Mouse (Mus musculus): ENCODE measurements around the gene Ttc34.
A peak's percentile ranks its signal among the peaks of the same experiment; 100 is the strongest.

Gene Ttc34

DNA sequence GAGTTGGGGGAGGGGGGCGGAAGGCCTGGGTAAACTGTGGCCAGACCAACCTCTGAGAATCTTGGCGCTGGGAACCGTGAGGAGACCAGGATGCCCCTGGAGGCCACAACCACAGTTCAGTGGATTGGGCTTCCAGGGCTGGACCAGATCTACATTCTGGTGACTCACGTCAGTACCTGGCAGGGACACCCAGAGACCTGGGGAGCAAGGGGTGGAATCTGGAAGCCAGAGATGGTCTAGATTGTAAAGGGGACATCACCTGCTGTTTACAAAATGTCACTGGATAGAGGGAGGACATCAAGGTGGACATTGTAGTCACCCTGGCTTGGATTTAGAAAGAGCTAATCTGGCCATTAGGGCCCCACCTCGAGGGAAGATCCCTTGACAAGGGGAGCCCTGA lies 58.3 kb downstream of the Ttc34 start:
- no peak for DNase-seq (ENCODE audit: low spot score in 2 of 2)

DNA sequence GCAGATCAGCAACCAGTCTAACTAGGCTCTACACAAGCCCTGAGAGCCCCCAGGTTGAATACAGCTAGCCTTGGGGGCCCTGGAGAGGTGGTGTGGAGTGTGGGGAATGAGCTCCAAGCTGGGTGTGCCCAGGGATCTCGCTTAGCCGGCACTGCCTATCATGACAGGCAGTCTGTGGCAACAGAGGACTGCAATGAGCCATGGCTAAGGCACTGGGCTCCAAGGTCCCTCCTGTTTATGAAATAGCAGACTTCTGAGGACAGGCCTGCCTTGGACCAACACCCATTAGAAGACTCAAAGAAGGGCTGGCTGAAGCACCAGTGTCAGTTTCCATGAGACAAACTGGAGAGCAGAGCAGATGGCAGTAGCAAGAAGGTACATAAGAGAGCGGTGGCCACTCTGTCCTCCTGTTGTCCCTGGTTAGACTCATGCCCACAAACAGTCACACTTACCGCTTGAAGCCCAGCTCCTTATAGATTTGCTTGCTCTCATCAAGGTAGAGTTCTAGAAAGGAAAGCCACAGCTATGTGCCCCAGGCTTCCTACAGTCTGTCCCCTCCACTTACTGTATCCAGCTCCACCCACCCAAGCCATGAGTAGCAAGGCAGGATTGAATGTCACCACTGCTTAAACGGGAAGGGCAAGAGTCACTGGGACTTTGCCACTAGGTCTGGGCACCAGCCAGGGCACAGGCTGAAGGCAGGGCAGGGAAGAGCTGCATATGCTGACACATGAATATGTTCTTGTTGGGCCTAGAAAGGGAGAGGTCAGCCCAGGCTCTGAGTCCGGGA lies 60.6 kb downstream of the Ttc34 start:
- no peak for DNase-seq (ENCODE audit: low spot score in 2 of 2)

DNA sequence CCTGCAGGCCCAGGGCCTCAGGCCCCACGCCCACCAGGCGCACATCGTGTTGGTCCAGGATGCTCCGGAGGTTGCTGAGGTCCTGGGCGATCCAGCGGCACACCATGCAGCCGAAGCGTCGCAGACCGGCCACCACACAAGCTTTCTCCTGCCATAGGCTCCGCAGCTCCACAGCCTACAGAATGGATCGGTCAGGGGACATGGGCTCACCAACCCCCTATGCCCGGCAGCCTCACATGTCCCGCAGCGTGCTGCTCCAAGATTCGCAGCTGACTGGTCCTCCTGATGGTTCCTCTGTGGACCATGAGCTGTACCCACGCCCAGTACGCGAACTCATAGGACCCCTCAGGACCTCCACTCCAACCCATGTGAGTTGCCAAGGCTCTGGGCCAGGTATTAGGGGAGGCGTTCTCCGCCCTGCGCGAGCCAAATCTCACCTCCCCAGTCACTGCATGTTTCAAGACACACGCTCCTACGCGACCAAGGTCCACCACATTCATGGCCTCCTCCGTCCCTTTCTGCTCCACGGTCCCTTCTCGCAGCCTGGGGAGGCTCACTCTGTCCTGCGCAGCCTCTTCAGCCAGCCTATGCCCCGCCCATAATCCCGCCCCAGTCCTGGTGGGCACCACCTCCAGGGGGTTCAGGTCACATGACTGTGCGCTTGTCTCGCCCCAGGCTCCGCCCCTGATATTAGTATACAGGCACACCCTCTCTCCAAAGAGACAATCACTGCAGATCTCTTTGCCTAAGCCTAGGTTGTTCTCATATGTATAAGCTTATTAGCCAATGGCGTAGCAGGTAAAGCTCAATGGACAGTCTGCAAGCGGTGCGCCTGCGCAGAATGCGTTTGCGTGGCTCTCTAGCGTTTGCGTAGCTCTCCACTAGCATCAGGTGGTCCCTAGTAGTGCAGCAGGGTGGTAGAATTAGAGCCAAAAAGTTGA lies 61.5 kb downstream of the Ttc34 start, which contains the start of gene Fam213b:
Gene Fam213b, minus strand, starts transcription at position 630 of the 941 bp plus-strand sequence.
- DNase-seq (ENCODE audit: low spot score in 2 of 2): peak in 1 of 2 experiments; percentile 68

DNA sequence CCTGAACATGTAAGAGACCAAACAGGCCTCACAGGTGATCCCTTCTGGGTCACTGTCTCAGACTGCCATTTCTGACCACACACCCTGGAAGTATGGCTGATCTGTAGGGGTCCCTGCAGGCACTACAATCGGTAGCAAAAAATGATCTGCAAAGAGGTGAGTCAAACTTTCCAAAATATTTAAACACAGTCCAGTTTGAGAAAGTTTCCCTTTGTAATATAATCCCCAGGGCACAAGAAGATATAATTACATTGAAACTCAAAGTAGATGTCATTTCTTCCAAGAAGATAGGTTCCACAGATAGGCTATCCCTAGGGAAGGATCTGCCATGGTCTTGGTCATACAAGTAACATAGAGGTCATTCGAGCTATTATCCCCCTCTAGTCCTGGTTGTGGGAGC lies 65.1 kb downstream of the Ttc34 start:
- DNase-seq (ENCODE audit: low spot score in 2 of 2): no peak

GRCm38 (mm10) chr4:154904185-154905071 lies 67.2 kb downstream of the Ttc34 start:
- DNase-seq (ENCODE audit: low spot score in 2 of 2): peak; percentile 68 to 74

GRCm38 (mm10) chr4:154907833-154908232 lies 70.6 kb downstream of the Ttc34 start:
- DNase-seq (ENCODE audit: low spot score in 2 of 2): peak; percentile 52 to 72

DNA sequence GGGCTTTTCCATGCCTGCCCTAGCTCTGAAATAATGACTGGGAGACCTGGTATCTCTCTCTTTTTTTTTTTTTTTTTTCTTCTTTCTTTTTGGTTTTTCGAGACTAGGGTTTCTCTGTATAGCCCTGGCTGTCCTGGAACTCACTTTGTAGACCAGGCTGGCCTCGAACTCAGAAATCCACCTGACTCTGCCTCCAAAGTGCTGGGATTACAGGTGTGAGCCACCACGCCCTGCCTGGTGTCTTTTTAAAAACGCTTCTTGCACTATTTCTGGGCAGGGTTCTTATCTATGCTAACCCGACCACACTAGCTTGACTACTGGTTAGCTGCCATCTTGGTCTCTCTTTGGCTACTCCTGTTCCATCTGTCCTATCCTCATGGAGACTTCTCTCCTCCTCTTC lies 71.2 kb downstream of the Ttc34 start:
- no peak for DNase-seq (ENCODE audit: low spot score in 2 of 2)

GRCm38 (mm10) chr4:154910606-154911522 lies 73.6 kb downstream of the Ttc34 start:
- no peak for DNase-seq (ENCODE audit: low spot score in 2 of 2)

DNA sequence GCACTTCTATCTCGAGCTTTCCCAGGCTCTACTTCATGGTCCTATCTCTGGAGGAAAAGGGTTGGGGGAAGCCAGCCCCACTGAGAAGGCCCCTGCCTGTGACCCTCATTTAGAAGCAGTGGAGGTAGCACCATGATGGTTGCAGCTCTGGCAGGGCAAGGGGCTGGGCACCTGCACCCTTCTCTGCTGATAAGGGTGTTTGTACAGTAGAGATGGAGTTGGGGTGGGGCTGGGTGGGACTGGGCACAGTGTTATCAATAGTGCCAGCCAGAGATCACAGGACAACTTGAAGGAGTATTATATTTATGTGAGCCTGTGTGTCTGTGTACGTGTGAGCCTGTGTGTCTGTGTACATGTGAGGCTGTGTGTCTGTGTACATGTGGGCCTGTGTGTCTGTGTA lies 74.4 kb downstream of the Ttc34 start:
- DNase-seq (ENCODE audit: low spot score in 2 of 2): no peak

GRCm38 (mm10) chr4:154913845-154914244 lies 76.6 kb downstream of the Ttc34 start:
- no peak for DNase-seq (ENCODE audit: low spot score in 2 of 2)

DNA sequence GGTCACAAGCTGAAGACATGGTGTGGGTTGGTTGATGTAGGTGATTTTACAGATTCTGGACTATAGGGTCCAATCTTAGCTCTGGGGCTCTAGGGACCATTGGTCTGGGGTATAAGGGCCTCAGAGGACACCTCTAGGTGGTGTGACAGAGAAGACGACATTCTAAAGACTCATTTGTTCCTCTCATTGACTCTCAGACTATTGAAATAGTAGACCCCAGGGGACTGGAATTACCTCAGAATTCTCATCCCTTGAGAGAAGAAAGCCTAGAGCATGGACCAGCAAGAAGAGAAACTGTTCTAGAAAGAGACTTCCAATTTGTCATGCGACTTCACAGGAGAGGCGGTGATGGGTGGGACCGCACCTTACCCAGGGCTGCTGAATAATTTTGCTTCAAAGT lies 77.0 kb downstream of the Ttc34 start:
- no peak for DNase-seq (ENCODE audit: low spot score in 2 of 2)

DNA sequence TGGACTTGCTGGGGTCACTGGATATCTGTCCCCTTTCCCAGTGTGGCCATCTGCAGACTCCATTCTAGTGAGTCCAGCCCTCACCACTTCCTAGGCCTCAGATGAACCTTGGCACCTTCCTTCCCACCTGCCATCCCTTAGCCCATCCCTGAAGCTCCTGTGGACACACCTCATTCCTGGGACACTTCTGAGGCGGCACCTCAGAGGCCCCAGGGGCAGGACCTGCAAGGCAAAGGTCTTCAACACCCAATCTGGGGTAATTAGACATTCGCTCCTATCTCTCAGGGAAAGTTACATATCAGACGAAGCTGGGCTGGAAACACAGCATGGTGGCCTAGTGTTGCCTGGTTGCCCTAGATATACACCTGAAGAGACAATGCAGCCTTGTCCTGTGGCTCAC lies 77.4 kb downstream of the Ttc34 start:
- DNase-seq (ENCODE audit: low spot score in 2 of 2): no peak

DNA sequence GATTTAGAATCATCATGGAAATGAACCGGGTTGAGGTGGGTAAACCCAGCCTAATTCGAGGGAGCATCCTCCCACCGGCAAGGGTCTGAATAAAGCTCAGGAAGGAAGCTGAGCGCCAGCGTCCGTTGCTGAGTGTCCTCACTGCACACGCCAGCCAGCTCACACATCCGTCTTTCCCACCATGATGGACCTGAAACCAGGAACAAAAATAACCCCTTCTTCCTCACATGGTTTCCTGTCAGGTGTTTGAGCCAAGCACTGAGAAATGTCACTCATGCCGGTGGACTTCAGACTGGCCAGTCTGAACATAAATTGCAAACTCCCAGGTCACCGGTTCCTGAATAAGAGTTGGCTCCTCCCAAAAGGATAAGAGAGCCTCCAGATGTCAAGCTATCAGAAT lies 78.0 kb downstream of the Ttc34 start:
- no peak for DNase-seq (ENCODE audit: low spot score in 2 of 2)

DNA sequence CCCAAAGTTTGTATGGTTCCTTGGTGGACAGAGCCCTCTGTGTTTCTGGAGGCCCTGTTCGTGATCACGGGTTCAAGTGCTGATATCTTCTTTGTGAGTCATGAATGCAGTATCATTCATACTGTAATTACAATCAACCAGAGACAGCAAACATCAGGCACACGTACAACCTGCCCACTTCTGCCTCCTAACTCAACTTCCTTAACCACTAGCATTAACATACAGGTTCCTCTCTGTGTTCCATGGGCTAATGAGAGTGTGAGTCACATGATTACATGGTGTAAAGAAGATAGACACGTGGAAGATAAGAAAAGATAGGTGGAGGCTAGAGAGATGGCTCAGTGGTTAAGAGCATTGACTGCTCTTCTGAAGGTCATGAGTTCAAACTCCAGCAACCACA lies 79.4 kb downstream of the Ttc34 start:
- no peak for DNase-seq (ENCODE audit: low spot score in 2 of 2)

Data from urinary bladder, postnatal 4 days (tissue).